Mouse (Mus musculus): ENCODE measurements around the gene Ctdnep1.

DNA sequence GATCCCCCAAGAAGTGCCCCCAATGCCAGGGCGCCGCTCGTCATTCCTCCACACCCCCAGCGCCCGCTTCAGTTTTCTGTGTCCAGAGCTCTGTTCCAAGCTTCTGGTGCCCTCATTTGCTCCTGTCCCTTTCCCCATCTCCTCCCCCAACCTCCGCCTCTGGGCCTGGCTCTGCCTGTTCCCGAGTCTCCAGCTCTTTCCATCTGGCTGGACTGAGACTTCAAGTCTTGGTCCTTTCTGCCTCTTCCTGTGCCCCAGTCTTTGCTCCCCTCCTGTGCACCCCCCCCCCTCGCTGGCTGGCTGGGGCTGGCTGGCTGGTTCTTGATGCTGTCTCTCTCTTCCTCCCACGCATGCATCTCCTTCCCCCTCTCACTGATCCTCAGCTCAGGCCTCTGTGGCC lies 46.4 kb downstream of the Ctdnep1 start:
- TF ChIP-seq CTCF (IDR thresholded peaks at IDR 0.05; ENCODE audit: low read depth, low read length): no peak
- no peak for TF ChIP-seq POLR2A (IDR thresholded peaks at IDR 0.05; ENCODE audit: borderline replicate concordance, low read depth, low read length)
